Mouse (Mus musculus) gastrocnemius, adult 2 months (tissue): Measurements from ENCODE around the gene Dalrd3. TPM values are rescaled to one million over a fixed set of nuclear protein-coding genes. Genes with fewer than 3 reads are reported as not detected.

Experiments
- DNase-seq: peaks from one replicate; pipeline ENCODE4 v3.0.0; 2022
- H3K27ac ChIP-seq: fragments of 200-600 bp; 2 replicates; pipeline ENCODE4 v1.8.1; 2022; ENCODE audit warnings: mild to moderate bottlenecking
- H3K4me3 ChIP-seq: fragments of 200-600 bp; 2 replicates; pipeline ENCODE4 v1.8.1; 2022; ENCODE audit warnings: mild to moderate bottlenecking, moderate library complexity
- CTCF ChIP-seq: fragments of 200-600 bp; IDR thresholded peaks from 2 replicates; pipeline ENCODE4 v1.8.1; 2022; ENCODE audit warnings: antibody characterized with exemption, mild to moderate bottlenecking, moderate library complexity
- intact Hi-C: fragments of 180-260 bp; cut with DNase I; formaldehyde crosslinking; loops from one replicate; pipeline ENCODE4 v1.15.1; 2025
- total RNA-seq, 2 experiments: library from RNA; stranded (reverse); gene quantifications; 2 replicates each; pipeline ENCODE4 v1.2.3; 2021

The Dalrd3 gene
- total RNA-seq, 2 experiments from 2014 or later = 8.0 to 11.3 TPM

DNA sequence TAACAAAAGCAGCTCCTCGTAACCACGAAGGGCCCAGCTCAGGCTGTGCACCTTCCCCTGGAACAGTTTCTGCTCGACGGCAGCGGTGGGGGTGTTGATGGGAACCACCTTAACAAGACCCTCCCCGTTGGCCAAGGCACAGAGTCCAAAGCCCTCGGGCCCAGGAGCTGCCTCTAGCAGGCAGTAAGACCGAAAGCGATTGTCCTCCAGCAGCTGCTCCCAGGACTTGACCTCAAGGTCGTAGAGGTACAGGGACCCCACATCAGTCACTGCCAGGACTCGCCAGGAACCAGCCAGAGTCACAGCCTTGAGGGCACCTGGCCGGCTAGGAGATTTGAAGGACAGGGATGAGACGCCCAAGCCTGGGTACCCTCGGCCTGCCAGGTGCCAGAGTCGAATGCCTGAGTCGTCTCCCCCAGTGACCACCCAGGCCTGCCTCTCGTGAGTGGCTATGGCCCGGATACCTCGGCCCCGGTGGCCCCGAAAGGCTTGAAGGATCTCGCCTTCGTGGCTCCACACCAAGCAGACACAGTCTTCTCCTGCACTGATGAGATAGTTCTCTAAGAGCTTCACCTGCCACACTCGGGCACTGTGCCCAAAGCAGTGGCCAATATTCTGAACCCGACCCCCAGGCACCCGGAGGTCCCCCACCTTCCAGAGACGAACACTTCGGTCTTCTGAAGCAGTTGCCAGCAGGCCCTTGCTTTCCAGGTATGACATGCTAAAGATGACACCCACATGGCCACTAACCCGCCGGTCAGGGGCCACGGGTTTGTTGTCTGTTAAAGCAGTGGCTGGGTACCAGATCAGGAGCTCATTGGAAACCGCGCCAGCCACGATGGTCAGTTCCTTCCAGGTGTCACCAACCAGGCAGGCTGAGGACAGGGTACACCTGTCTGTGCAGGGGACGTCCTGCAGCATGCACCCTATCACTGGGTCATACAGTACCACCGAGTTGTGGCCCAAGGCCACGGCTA is 5.9 kb downstream of the Dalrd3 start:
- Histone ChIP-seq H3K4me3 (no peak overlapping the region), H3K27ac (no peak overlapping the region)
- intact Hi-C loops = no loop called here
- DNase-seq = no peak
- TF ChIP-seq CTCF = no peak

- DNase-seq = no peak
- TF ChIP-seq CTCF = no peak
- Histone ChIP-seq H3K4me3 (no peak overlapping the region), H3K27ac (no peak overlapping the region)
- intact Hi-C loops = no loop called here
These were observed 7.3 kb downstream of the Dalrd3 start for GRCm38 (mm10) chr9:108577025-108577424.

DNA sequence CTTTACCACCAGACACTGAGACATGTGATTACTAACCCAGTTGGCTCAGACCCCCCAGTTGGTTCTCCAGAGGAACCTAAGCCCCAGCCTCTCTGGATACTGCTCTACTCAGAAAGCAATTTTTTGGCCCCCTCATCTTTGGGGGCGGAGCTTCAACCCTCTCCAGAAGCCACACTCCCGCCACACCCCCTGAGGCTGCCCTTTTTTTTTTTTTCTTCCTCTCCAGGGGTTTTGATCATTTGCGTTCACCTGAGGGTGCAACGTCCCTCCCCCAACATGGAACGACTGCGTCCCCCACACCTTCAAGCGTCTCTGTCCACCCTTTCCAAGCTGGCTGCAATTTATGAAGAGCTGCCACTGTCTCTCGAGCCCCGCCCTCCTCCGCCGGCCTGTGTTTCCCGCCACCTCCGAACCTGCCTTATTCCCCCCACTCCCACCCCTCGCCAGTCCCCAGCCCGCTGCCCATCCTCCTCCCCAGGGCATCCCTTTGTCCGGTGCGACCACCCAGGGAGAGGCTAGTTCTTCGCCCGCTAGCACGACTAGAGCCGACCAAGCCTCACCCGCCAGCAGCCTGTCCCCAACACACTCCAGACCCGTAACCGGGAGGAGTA is 8.4 kb downstream of the Dalrd3 start:
- DNase-seq = peak; percentile 75
- intact Hi-C loops = loop anchor here (1.0 kb wide), 1 partner anchor 18 kb away; the partner anchor contains the start of gene Impdh2
- TF ChIP-seq CTCF = no peak
- Histone ChIP-seq H3K27ac (peak overlapping the region; percentile 97), H3K4me3 (peak overlapping the region; percentile 75)

DNA sequence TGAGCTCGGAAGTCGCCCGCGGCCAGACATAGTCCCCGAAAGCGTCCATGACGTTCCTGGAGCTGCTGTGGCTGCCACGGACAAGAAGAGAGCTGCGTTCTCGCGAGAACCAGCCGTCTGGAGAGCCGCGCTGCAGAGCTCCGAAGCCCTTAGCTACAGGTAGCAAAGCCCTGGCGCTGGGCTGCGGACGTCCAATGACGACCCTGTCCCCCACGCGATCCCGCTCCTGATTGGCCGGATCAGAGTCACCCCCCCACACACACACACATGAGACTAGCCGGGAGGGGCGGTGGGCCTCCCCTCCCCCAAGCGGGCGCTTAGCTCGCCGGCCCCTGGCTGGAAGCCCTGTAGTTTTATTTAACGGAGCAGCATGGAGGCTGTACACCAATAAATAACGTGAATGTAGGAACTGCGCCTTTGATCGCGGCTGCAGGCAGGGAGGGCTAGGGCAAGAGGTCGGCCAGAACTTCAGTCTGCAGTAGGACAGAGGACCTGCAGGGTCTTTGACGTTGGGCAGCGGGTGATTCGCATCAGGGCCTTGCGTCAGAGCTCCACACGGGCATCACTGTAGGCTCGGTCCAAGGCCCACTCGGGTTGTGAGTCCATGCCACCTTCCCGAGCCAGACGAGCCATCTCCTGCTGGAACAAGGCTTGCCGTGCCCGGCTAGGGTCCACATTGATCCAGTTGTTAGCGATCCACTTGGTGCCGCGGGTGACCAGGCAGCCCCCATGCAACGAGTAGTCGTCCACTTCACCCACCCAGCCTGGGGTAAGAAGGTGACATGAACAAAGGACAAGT is 9.1 kb downstream of the Dalrd3 start, which contains the start of gene Wdr6:
Gene Wdr6 (minus strand): TSS at position 195 of the 799 bp plus-strand sequence.
- peak within 1 kb of the TSS; percentile 97 for H3K27ac ChIP-seq
- DNase-seq = peak; percentile 96
- intact Hi-C loops = loop anchor here (1.0 kb wide), 1 partner anchor 18 kb away; the partner anchor contains the start of gene Impdh2
- peak within 1 kb of the TSS; percentile 75 for H3K4me3 ChIP-seq
- no peak for TF ChIP-seq CTCF

- intact Hi-C loops = no loop called here
- Histone ChIP-seq H3K4me3 (peak overlapping the region; percentile 75), H3K27ac (peak overlapping the region; percentile 97)
- DNase-seq = no peak
- TF ChIP-seq CTCF = no peak
These were observed 9.6 kb downstream of the Dalrd3 start for GRCm38 (mm10) chr9:108579344-108579690.

DNA sequence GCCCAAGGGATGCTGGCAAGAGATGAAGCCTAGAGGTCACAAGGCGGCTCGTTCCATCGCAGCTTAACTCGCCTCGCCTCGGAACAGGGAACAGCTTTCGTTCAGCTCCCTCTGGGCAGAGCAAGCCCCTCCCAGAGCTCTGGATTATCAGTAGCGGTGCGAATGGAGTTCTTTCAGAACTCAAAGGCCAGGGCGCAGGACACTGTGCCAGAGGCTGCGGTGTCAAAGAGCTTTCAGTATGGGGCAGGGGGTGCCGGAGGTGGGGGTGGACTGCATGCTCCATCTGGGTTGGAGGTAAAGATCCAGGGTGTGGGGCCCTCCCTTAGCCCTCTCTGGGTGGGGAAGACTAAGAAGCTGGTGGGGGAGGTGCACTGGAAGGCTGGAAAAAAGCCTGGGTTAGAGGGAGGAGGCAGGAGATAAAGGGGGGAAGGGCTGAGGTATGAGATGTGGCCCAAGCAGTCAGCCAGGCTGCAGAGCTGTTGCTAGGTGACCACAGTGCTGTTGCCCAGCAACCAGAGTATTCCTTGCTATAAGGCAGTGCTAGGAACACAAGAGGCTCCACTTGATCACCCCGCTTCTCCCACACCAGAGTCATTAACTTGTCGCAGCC is 18.0 kb downstream of the Dalrd3 start:
- Histone ChIP-seq H3K27ac (peak overlapping the region; percentile 13), H3K4me3 (peak overlapping the region; percentile 38)
- TF ChIP-seq CTCF = no peak
- peak; percentile 69 for DNase-seq
- intact Hi-C loops = no loop called here

DNA sequence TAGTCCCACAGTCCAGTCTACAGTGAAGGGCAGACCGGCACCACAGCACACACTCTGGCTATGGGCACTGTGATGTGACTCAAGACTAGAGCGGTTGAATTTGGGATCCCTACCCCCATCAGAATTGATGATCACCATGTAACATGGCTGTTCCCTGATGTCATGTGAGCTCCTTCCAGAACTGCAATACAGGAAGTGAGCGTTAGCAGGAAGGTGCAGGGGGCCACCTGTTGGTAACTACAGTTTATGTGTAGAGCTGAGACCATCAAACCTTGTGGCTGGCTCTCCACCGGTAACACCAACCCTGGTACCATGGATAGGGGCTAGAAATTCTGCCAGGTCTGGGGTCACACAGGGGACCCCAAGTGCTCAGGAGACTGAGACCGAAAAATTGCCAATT is 19.5 kb downstream of the Dalrd3 start:
- intact Hi-C loops = no loop called here
- DNase-seq = no peak
- no peak for TF ChIP-seq CTCF
- Histone ChIP-seq H3K27ac (no peak overlapping the region), H3K4me3 (no peak overlapping the region)

- TF ChIP-seq CTCF = no peak
- no peak overlapping the region for H3K4me3 ChIP-seq
- no peak for DNase-seq
- intact Hi-C loops = no loop called here
- H3K27ac ChIP-seq = no peak overlapping the region
These were observed 21.8 kb downstream of the Dalrd3 start for GRCm38 (mm10) chr9:108591462-108591861.

- no peak for DNase-seq
- intact Hi-C loops = no loop called here
- no peak for TF ChIP-seq CTCF
- H3K27ac ChIP-seq = no peak overlapping the region
- no peak overlapping the region for H3K4me3 ChIP-seq
These were observed 24.7 kb downstream of the Dalrd3 start for GRCm38 (mm10) chr9:108594354-108594753.

GRCm38 (mm10) chr9:108596998-108597764 is 27.5 kb downstream of the Dalrd3 start, which contains the start of gene P4htm:
Gene P4htm, minus strand, starts transcription at chr9:108597667.
- intact Hi-C loops = no loop called here
- peak; percentile 18; the same call in 1 of the 2 replicates for TF ChIP-seq CTCF
- H3K27ac ChIP-seq = peak within 1 kb of the TSS; percentile 82
- H3K4me3 ChIP-seq = peak within 1 kb of the TSS; percentile 88
- peak; percentile 86 for DNase-seq

- intact Hi-C loops = no loop called here
These were observed 29.4 kb downstream of the Dalrd3 start for GRCm38 (mm10) chr9:108599021-108599566.

More at GRCm38 (mm10) chr9:108599021-108599566, 29.4 kb downstream of the Dalrd3 start:
- TF ChIP-seq CTCF = no peak
- no peak for DNase-seq
- H3K27ac ChIP-seq = no peak overlapping the region
- H3K4me3 ChIP-seq = no peak overlapping the region
